Mouse (Mus musculus) cerebellum, adult (tissue): ENCODE data around the gene Lif.

ENCODE experiments used
- ATAC-seq: cut with Nextera tagmentation; 2 replicates; pipeline ENCODE4 v1.9.2; 2017; ENCODE audit warnings: mild to moderate bottlenecking, moderate library complexity, mixed read lengths; ENCODE audit not compliant: insufficient number of reproducible peaks, low FRiP score, low TSS enrichment

Gene Lif

GRCm38 (mm10) chr11:4319212-4319955 is 62.0 kb downstream of the Lif start:
- ATAC-seq = no peak

GRCm38 (mm10) chr11:4320876-4321275 is 63.5 kb downstream of the Lif start:
- no peak for ATAC-seq
